26 mouse cellular contexts compared by ENCODE assay signal in genomic region chr3:52832421-52832820, GRCm38 (mm10).
A peak's percentile ranks its signal among the peaks of the same experiment; 100 is the strongest.
DNase-seq lines count a peak whose midpoint lies in the region; ATAC-seq and TF ChIP-seq lines count a peak whose summit lies in the region.
"Had no signal": no experiment of that assay in that cellular context is flagged by ENCODE, and none has a peak within 500 bp of the region (broad histone marks: within the 10 kb centered on the region; RNA-seq: fewer than 3 reads in every experiment).

No protein-coding gene starts in this region.

- TF ChIP-seq CTCF in forebrain, postnatal 0 days (IDR thresholded peaks at IDR 0.05; ENCODE audit: low read depth) = no peak
- no peak for TF ChIP-seq CTCF in spleen, adult 2 months (IDR thresholded peaks at IDR 0.05; ENCODE audit: extremely low read depth, insufficient read depth, insufficient read length, insufficient replicate concordance)

- H3K36me3 ChIP-seq in forebrain, postnatal 0 days (ENCODE audit: insufficient read depth) = no peaks in the 10 kb centered on the region
- H3K36me3 ChIP-seq in forebrain, embryonic 10.5 days (replicated peaks) = no peaks in the 10 kb centered on the region
- no peaks in the 10 kb centered on the region for H3K36me3 ChIP-seq in spleen, adult 2 months (ENCODE audit: control insufficient read depth, insufficient read depth, low read length)
- H3K36me3 ChIP-seq: embryonic facial prominence, embryonic 13.5 days; embryonic facial prominence, embryonic 15.5 days; forebrain, embryonic 15.5 days; G1E had no signal

- DNase-seq in forebrain, postnatal 0 days = no peak
- DNase-seq in forebrain, embryonic 10.5 days (ENCODE audit: extremely low spot score, low spot score) = no peak
- no peak for DNase-seq in spleen, adult 2 months (ENCODE audit: low read depth in 1 of 2, low spot score in 2 of 2)
- DNase-seq in spleen, adult 18-20 months = no peak
- peak; percentile 46 for DNase-seq in T-cell, adult 2 months (ENCODE audit: low spot score)
- DNase-seq in naive thymus-derived CD4-positive, alpha-beta T cell, adult 2 months (ENCODE audit: low read depth) = peak; percentile 68
- DNase-seq in urinary bladder, postnatal 36 days (ENCODE audit: low spot score in 2 of 2) = no peak
- DNase-seq in layer of hippocampus, postnatal 25 days (ENCODE audit: extremely low spot score in 1 of 2, low spot score in 1 of 2) = no peak
- DNase-seq: adrenal gland, adult 2 months; adrenal gland, postnatal 10 days; adrenal gland, postnatal 25 days; cerebellum, adult 11 months; cerebellum, adult 18-20 months; cerebellum, adult 8-10 months; cerebellum, adult 9-11 months; cerebellum, postnatal 14 days; cerebellum, postnatal 36 days; embryo, embryonic 11 days had no signal

- no peak overlapping the region for H3K9ac ChIP-seq in forebrain, postnatal 0 days
- H3K9ac ChIP-seq: embryonic facial prominence, embryonic 13.5 days; embryonic facial prominence, embryonic 15.5 days; forebrain, embryonic 13.5 days; forebrain, embryonic 15.5 days had no signal

- no peak overlapping the region for H3K4me2 ChIP-seq in forebrain, postnatal 0 days (ENCODE audit: low read depth)
- H3K4me2 ChIP-seq: embryonic facial prominence, embryonic 13.5 days; embryonic facial prominence, embryonic 15.5 days; forebrain, embryonic 13.5 days; forebrain, embryonic 15.5 days had no signal

- no peak overlapping the region for H3K27ac ChIP-seq in forebrain, postnatal 0 days (ENCODE audit: low read depth, low read length)
- H3K27ac ChIP-seq in forebrain, embryonic 10.5 days = no peak overlapping the region
- peak overlapping the region; percentile 75; the same call in 1 of the 2 replicates for H3K27ac ChIP-seq in spleen, adult 2 months (ENCODE audit: insufficient read depth, low read length)
- H3K27ac ChIP-seq: embryonic facial prominence, embryonic 13.5 days; embryonic facial prominence, embryonic 15.5 days; forebrain, embryonic 13.5 days; forebrain, embryonic 15.5 days had no signal

- ATAC-seq in forebrain, postnatal 0 days = peak; percentile 38; the same call in 1 of the 2 replicates
- ATAC-seq: forebrain, embryonic 13.5 days; forebrain, embryonic 15.5 days; Patski had no signal

- H3K4me1 ChIP-seq in forebrain, postnatal 0 days (ENCODE audit: insufficient read depth) = no peaks in the 10 kb centered on the region
- H3K4me1 ChIP-seq in forebrain, embryonic 10.5 days = peaks cover 21% of the 10 kb centered on the region
- peaks cover 19% of the 10 kb centered on the region for H3K4me1 ChIP-seq in spleen, adult 2 months (ENCODE audit: control insufficient read depth, insufficient read depth, insufficient read length)
- H3K4me1 ChIP-seq: embryonic facial prominence, embryonic 13.5 days; embryonic facial prominence, embryonic 15.5 days; forebrain, embryonic 13.5 days had no signal

- no peak for TF ChIP-seq POLR2A in spleen, adult 2 months (IDR thresholded peaks at IDR 0.05; ENCODE audit: low read depth, low read length)

- 71% methylated on average over 5 of the region's 5 CpGs for WGBS in forebrain, postnatal 0 days
- WGBS in forebrain, embryonic 10.5 days = 89% methylated on average over 5 of the region's 5 CpGs
- 56% methylated on average over 5 of the region's 5 CpGs for WGBS in spleen, adult 2 months

- H3K9me3 ChIP-seq in forebrain, postnatal 0 days (ENCODE audit: low read length) = no peaks in the 10 kb centered on the region
- no peaks in the 10 kb centered on the region for H3K9me3 ChIP-seq in forebrain, embryonic 10.5 days
- H3K9me3 ChIP-seq: embryonic facial prominence, embryonic 13.5 days; embryonic facial prominence, embryonic 15.5 days; forebrain, embryonic 13.5 days; forebrain, embryonic 15.5 days had no signal

- H3K4me3 ChIP-seq in forebrain, postnatal 0 days (ENCODE audit: low read depth, low read length) = no peak overlapping the region
- no peak overlapping the region for H3K4me3 ChIP-seq in forebrain, embryonic 10.5 days
- H3K4me3 ChIP-seq in spleen, adult 2 months (ENCODE audit: extremely low read depth, insufficient read depth, insufficient read length) = 0 out of 2 replicates have a peak overlapping the region, but pooled peaks have one; percentile 2
- H3K4me3 ChIP-seq: embryonic facial prominence, embryonic 13.5 days; embryonic facial prominence, embryonic 15.5 days; erythroblast, embryonic 14.5 days; forebrain, embryonic 13.5 days; forebrain, embryonic 15.5 days had no signal

- no peaks in the 10 kb centered on the region for H3K27me3 ChIP-seq in forebrain, postnatal 0 days (ENCODE audit: insufficient read depth, low read length)
- peaks cover 2% of the 10 kb centered on the region; the same call in 1 of the 2 replicates for H3K27me3 ChIP-seq in forebrain, embryonic 10.5 days (ENCODE audit: poor library complexity, severe bottlenecking)
- no peaks in the 10 kb centered on the region for H3K27me3 ChIP-seq in spleen, adult 2 months (ENCODE audit: control insufficient read depth, insufficient read depth, low read length)
- H3K27me3 ChIP-seq: CH12.LX; embryonic facial prominence, embryonic 15.5 days; forebrain, embryonic 13.5 days; forebrain, embryonic 15.5 days had no signal

Comparison
In these comparisons a context has a peak if more than half of its experiments do, and no peak if none do; other contexts are left out.
1. DNase-seq: peak in T-cell, adult 2 months (single experiment) and naive thymus-derived CD4-positive, alpha-beta T cell, adult 2 months (single experiment); none in forebrain, postnatal 0 days (single experiment), forebrain, embryonic 10.5 days (single experiment), spleen, adult 2 months (0 of 2), spleen, adult 18-20 months (0 of 2), urinary bladder, postnatal 36 days (0 of 2) and layer of hippocampus, postnatal 25 days (0 of 2).